Mouse (Mus musculus) midbrain, embryonic 11.5 days (tissue): ENCODE measurements at regions not wholly inside any gene's neighbourhood (a gene's known extent, or its start where the extent isn't known, plus 50 kb on each side); places are given as distances from the start of the nearest gene placed in this dataset.

Experiments used
- ATAC-seq: fragments of 200-750 bp; cut with Nextera tagmentation; 2 replicates; pipeline ENCODE4 v1.8.0; 2017; ENCODE audit warnings: moderate TSS enrichment, moderate library complexity; ENCODE audit not compliant: low FRiP score
- DNase-seq: peaks from one replicate; pipeline ENCODE4 v3.0.0; 2015; ENCODE audit warnings: low spot score; ENCODE audit errors: missing footprints
- H3K27ac ChIP-seq: fragments of 300-500 bp; sonication (generic); 2 replicates; pipeline ENCODE4 v1.5.1; 2014; ENCODE audit warnings: low read depth, low read length
- H3K27me3 ChIP-seq: fragments of 300-500 bp; sonication (generic); 2 replicates; pipeline ENCODE4 v1.6.1; 2014; ENCODE audit warnings: mild to moderate bottlenecking, low read length, moderate library complexity, mixed read lengths; ENCODE audit not compliant: control insufficient read depth, insufficient read depth
- H3K36me3 ChIP-seq: fragments of 300-500 bp; sonication (generic); 2 replicates; pipeline ENCODE4 v1.6.1; 2014; ENCODE audit warnings: mild to moderate bottlenecking, low read length, moderate library complexity, mixed read lengths; ENCODE audit not compliant: control insufficient read depth, insufficient read depth
- H3K4me1 ChIP-seq: fragments of 300-500 bp; sonication (generic); 2 replicates; pipeline ENCODE4 v1.6.1; 2014; ENCODE audit warnings: low read length; ENCODE audit not compliant: control insufficient read depth, insufficient read depth
- H3K4me2 ChIP-seq: fragments of 300-500 bp; sonication (generic); 2 replicates; pipeline ENCODE4 v1.6.1; 2014; ENCODE audit warnings: mild to moderate bottlenecking, moderate library complexity
- H3K4me3 ChIP-seq: fragments of 300-500 bp; sonication (generic); 2 replicates; pipeline ENCODE4 v1.5.1; 2014; ENCODE audit warnings: low read depth, low read length
- H3K9ac ChIP-seq: fragments of 300-500 bp; sonication (generic); 2 replicates; pipeline ENCODE4 v1.6.1; 2014; ENCODE audit warnings: low read length
- H3K9me3 ChIP-seq: fragments of 300-500 bp; sonication (generic); 2 replicates; pipeline ENCODE4 v1.6.1; 2016; ENCODE audit warnings: low read length; ENCODE audit not compliant: control insufficient read depth
- WGBS: fragments of 180-500 bp; shearing (Covaris S2); extraction: QIAGEN DNeasy Blood & Tissue Kit; methylation state at CpG from one replicate; pipeline ENCODE4 v1.1.7; 2014; 5-methylcytosine and 5-hydroxymethylcytosine counted together

DNA sequence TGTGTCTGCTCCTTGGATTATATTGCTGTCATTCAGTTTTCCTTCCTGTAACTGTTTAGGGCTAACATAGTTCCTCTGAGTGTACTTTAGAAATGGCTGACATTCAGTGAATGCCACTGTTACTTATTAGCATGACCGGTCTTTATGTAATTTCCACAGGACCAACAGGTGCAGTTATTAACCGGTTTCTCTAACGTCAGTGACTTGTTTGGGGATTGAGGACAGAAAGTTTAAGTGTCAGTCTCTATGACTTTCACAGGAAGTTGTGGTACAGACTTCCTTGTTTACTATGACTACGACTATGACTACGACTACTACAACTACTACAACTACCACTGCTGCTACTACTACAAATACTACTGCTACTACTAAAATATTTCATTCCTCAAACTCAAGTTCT, 170.4 kb upstream of the Ptger4 start:
- no peaks in the 10 kb centered on the region for H3K36me3 ChIP-seq
- no peak overlapping the region for H3K4me2 ChIP-seq
- no peaks in the 10 kb centered on the region for H3K9me3 ChIP-seq
- H3K4me3 ChIP-seq = no peak overlapping the region
- no peak overlapping the region for H3K27ac ChIP-seq
- ATAC-seq (no peak), DNase-seq (no peak)
- H3K4me1 ChIP-seq = no peaks in the 10 kb centered on the region
- H3K27me3 ChIP-seq = no peaks in the 10 kb centered on the region
- no peak overlapping the region for H3K9ac ChIP-seq
- WGBS = 93% methylated on average over 5 of the region's 5 CpGs

DNA sequence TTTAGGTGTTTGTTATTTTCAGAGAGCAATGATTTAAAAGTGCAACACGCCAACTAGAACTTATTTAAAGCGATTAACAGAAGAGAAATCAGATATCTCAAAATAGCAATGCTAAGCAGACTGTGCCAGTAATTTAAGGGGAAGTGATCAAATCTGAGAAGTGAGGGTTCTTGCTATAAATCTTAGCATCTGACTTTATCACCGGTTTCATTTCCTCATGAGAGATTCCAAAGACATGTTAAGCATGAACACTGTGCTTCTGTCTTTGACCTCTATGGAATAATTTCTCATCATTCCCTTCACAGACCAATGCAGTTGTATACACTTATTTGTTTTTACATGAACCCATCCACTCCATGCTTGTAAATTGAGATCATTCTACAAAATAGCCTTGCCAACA, 172.0 kb upstream of the Ptger4 start:
- 89% methylated on average over 3 of the region's 3 CpGs for WGBS

DNA sequence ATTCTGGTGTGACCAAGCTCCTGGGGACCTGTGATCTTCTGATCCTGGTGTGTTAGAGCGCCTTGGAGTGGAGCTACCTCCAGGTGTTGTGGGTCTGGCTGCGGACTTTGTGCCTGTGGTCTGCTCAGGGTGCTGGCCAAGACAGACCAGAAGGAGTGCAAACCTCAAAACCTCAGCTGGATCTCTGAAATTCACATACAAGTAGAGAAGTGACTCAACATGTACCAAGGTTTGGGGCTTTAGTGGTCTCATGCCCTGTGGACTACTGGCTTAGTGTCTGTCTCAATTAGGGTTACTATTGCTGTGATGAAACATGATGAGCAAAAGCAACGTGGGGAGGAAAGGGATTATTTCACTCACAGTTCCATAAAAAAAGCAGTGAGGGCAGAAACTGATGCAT, 182.7 kb upstream of the Ptger4 start:
- Histone ChIP-seq H3K9me3 (no peaks in the 10 kb centered on the region), H3K36me3 (no peaks in the 10 kb centered on the region), H3K4me2 (no peak overlapping the region), H3K4me3 (no peak overlapping the region), H3K4me1 (no peaks in the 10 kb centered on the region), H3K27ac (no peak overlapping the region), H3K9ac (no peak overlapping the region), H3K27me3 (no peaks in the 10 kb centered on the region)
- no peak for ATAC-seq
- DNase-seq = no peak
- 89% methylated on average over 3 of the region's 3 CpGs for WGBS

More for the DNA sequence above, 172.0 kb upstream of the Ptger4 start:
- DNase-seq (no peak), ATAC-seq (no peak)
- H3K4me1 ChIP-seq = no peaks in the 10 kb centered on the region
- H3K27ac ChIP-seq = no peak overlapping the region
- H3K27me3 ChIP-seq = no peaks in the 10 kb centered on the region
- H3K4me3 ChIP-seq = no peak overlapping the region
- H3K9me3 ChIP-seq = no peaks in the 10 kb centered on the region
- H3K36me3 ChIP-seq = no peaks in the 10 kb centered on the region
- H3K4me2 ChIP-seq = no peak overlapping the region
- no peak overlapping the region for H3K9ac ChIP-seq

DNA sequence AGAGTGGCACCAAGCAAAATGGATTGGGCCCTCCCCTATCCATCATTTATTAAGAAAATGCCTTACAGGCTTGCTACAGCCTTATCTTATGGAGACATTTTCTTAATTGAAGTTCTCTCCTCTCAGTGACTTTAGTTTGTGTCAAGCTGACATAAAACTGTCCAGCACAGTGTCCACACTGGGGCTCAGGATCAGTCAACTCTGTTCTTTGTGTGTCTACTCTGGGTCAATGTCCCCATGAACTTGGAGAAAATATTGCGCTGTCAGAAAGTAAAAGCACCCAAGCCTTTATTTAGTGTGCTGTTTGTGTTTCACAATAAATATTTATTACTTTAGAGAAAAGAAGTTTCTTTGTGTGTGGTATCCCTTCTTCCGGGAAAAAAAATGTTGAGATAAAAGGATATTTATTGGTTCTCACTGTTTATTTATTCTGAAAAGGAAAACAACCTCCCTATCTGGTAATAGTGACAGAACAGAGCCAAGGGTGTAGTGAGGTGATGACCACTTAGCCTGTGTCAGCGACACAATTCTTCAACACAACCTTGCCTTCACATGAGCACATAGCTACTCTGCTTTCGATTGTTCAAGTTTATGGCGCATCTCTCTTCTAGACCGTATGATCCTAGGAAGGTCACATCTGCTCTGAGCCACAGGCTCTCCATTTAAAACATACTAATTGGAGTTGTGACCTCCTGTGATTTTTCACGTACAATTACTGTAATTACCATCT, 183.5 kb upstream of the Ptger4 start:
- no peak for DNase-seq
- no peak for ATAC-seq
- 90% methylated on average over 7 of the region's 7 CpGs for WGBS

DNA sequence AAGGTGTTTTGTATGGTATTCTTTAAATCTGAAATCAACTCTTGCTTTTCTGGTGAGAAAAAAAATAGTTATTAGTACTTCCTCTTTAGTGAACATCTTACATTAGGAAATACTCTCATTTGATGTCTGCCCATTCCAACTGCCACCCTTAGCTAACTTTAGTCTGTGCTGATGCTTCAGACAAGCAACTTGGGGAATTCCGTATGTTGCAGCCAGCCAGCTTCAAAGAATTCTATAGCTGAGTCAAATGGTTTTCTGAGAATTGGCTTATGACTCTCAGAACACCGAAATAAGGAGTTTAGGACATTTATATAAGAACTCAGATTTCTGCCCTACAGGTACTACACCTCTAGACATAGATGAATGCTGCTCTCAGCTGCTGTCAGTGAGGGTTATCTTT, 188.0 kb upstream of the Ptger4 start:
- Histone ChIP-seq H3K4me3 (no peak overlapping the region), H3K9ac (no peak overlapping the region), H3K4me1 (no peaks in the 10 kb centered on the region), H3K4me2 (no peak overlapping the region), H3K36me3 (no peaks in the 10 kb centered on the region), H3K27ac (no peak overlapping the region), H3K9me3 (no peaks in the 10 kb centered on the region), H3K27me3 (no peaks in the 10 kb centered on the region)
- 93% methylated on average over 2 of the region's 2 CpGs for WGBS
- ATAC-seq (no peak), DNase-seq (no peak)

More for the DNA sequence above, 183.5 kb upstream of the Ptger4 start:
- H3K27me3 ChIP-seq = no peaks in the 10 kb centered on the region
- H3K27ac ChIP-seq = no peak overlapping the region
- no peaks in the 10 kb centered on the region for H3K9me3 ChIP-seq
- no peaks in the 10 kb centered on the region for H3K36me3 ChIP-seq
- H3K4me2 ChIP-seq = no peak overlapping the region
- no peak overlapping the region for H3K4me3 ChIP-seq
- H3K9ac ChIP-seq = no peak overlapping the region
- no peaks in the 10 kb centered on the region for H3K4me1 ChIP-seq

DNA sequence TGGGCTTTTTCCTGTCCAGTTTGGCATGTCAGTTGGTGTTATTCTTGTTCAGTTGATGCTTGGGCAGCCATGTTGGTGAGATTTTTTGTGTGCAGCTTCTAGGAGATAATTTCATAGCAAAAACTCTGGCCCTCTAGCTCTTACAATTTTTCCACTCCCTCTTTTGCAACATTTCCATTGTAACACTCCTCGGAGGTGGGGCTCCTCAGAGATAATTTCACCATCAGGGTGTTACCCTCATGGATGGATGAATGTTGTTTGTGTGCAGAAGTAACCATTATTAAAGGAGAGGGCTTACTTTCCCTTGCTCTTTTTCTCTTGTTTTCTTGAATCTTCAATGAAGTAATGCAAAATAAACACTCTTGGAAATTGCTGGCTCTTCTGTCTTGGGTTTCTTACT, 193.0 kb upstream of the Ptger4 start:
- 81% methylated on average over 1 of the region's 1 CpGs for WGBS
- Histone ChIP-seq H3K4me1 (no peaks in the 10 kb centered on the region), H3K27me3 (no peaks in the 10 kb centered on the region), H3K9me3 (no peaks in the 10 kb centered on the region), H3K36me3 (no peaks in the 10 kb centered on the region), H3K9ac (no peak overlapping the region), H3K4me2 (no peak overlapping the region), H3K4me3 (no peak overlapping the region), H3K27ac (no peak overlapping the region)
- ATAC-seq (no peak), DNase-seq (no peak)

DNA sequence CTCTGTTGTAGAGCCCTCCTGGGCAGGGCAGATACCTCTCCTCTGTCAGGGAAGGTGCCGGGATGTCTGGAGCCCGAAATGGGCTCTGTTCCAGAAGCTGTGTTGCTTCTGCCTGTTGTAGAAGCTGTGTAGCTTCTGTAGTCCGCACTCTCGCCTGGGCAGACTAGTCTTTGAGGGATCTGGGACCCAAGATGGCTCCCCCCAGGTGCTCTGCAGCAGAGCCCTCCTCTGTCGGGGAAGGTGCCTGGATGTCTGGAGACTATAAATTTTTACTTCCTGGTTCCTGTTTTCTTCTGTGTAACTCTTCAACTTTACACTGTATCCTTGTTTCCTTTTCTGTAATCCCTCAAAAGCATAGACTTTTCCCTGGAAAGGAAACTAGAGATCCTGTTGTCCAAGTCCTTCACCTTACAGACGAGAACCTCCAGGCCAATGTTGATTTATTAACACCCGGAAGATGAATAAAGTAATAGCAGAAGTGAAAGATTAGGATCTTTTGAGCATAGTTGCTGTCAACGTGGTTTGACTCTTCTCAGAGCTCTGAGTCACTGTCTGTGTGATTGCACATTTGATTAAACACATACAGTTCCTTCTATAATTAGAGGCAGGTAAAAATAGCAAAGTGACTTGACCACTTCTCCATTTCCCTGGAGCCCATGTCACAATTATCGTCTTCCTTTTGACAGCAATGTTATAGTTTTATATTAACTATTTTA, 202.2 kb upstream of the Ptger4 start:
- DNase-seq (no peak), ATAC-seq (no peak)
- Histone ChIP-seq H3K9ac (no peak overlapping the region), H3K27me3 (no peaks in the 10 kb centered on the region), H3K4me2 (no peak overlapping the region), H3K9me3 (no peaks in the 10 kb centered on the region), H3K27ac (no peak overlapping the region), H3K36me3 (no peaks in the 10 kb centered on the region), H3K4me1 (no peaks in the 10 kb centered on the region), H3K4me3 (no peak overlapping the region)
- 87% methylated on average over 9 of the region's 9 CpGs for WGBS

DNA sequence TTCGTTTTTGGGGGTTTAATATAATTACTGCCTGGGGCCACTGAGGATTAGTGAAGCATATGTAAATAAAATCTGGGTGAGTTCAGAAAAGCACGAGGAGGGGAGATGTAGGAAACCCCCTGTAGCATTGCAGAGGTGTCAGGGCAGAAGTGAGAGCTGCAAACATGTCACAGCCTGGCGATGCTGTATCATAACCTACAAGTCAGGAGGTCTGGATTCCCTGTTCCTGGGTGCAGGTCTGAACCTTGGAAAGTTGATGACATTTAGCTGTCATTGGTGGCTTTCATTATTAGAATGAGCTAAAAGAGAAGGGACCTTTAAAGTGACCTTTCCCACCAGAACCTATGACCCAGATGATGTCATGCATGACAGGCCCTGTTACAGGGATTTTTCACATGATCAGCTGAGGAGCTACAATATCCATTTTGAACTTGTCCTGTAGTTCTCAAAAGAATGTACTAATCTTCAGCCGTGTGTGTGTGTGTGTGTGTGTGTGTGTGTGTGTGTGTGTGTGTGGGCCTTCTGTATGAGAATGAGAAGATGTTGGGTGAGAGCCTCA, 202.8 kb upstream of the Ptger4 start:
- Histone ChIP-seq H3K27ac (no peak overlapping the region), H3K9me3 (no peaks in the 10 kb centered on the region), H3K36me3 (no peaks in the 10 kb centered on the region), H3K4me3 (no peak overlapping the region), H3K27me3 (no peaks in the 10 kb centered on the region), H3K4me2 (no peak overlapping the region), H3K4me1 (no peaks in the 10 kb centered on the region), H3K9ac (no peak overlapping the region)
- 73% methylated on average over 4 of the region's 4 CpGs for WGBS
- DNase-seq (no peak), ATAC-seq (no peak)

DNA sequence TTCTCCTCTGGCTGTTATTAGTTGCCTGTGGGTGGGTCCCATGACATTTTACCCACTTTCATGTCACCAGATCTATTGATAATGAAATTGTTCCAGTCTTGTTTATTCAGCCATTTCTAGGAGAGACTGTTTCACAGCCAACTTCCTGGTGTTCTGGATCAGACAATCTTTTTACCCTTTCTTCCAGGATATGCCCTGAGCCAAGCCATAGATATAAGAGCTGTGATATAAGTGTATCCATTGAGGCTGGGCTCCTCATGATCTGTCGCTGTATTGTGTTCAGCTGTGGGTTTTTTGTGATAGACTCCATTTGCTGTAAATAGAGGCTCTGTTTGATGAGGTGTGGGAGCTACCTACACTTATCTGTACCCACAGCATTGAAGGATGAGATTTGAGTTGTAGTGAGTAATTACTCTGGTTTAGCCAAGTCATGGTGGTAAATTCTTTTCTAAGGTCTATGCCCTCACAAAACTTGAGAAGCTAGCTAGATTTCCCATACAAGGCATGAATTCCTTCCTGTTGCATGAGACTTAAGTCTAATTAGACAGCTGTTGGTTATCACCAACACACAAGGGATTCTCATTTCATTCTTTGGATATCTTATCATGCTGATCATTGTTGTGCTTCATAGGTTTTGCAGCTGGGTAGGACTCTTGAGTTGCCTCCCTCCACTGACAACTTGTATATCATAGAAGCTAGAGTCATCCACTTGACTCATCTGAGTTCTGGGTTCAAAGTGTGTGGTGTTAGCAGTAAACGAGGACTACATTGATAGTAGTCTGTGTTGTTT, 203.9 kb upstream of the Ptger4 start:
- Histone ChIP-seq H3K9me3 (no peaks in the 10 kb centered on the region), H3K4me3 (no peak overlapping the region), H3K27me3 (no peaks in the 10 kb centered on the region), H3K36me3 (no peaks in the 10 kb centered on the region), H3K4me1 (no peaks in the 10 kb centered on the region), H3K27ac (no peak overlapping the region), H3K4me2 (no peak overlapping the region), H3K9ac (no peak overlapping the region)
- no peak for DNase-seq
- ATAC-seq = no peak
- 89% methylated on average over 2 of the region's 2 CpGs for WGBS
